Mouse (Mus musculus): ENCODE results near the gene Osbpl10. TPM values are rescaled to one million over a fixed set of nuclear protein-coding genes. Genes with fewer than 3 reads are reported as not detected.
A peak's percentile ranks its signal among the peaks of the same experiment; 100 is the strongest.

Gene Osbpl10
- polyA plus RNA-seq, 1 experiment from 2014 or later: 0.99 TPM

DNA sequence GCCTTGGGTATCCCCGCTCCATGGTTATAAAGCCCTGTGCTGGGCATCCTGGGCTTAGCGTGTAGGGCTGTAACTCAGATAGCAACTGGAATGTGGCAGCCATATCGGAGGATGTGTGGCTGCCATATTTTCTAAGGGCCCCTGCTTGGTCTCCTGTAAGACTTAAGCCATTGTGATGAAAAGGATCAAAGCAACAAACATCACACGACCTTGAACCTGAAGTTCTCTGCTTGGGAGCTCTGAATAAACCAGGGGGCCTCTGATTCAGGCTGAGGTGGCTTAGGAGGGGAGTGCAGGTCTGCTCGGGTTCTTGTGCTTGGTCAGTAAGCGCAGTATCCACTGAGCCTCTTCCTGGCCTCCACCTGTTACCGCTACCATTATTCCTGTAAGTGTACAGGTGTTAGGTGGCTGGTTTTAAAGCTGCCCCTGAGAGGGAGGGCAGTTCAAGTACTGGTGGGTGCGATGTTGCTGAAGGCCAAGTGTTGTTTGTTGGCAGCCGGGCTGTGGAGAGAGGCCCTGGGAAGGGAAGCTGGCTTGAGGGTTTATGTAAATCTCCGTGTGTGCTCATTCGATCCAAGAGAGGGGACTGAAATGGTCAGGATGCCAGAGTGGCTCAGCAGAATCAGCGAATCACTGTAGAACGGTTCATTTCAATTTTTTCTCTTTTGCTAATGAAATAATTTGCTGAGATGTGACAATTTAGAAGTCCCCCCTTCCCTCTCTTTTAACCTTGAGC, 64.8 kb downstream of the Osbpl10 start:
- H3K4me3 ChIP-seq: no peak overlapping the region
- H3K27ac ChIP-seq: no peak overlapping the region
- H3K27me3 ChIP-seq (ENCODE audit: poor library complexity, severe bottlenecking): peaks cover 29% of the 10 kb centered on the region
- no peaks in the 10 kb centered on the region for H3K9me3 ChIP-seq
- H3K36me3 ChIP-seq (replicated peaks): no peaks in the 10 kb centered on the region
- no peak for DNase-seq (ENCODE audit: extremely low spot score, low spot score)
- peaks cover 45% of the 10 kb centered on the region for H3K4me1 ChIP-seq
- WGBS: 89% methylated on average over 13 of the region's 13 CpGs

DNA sequence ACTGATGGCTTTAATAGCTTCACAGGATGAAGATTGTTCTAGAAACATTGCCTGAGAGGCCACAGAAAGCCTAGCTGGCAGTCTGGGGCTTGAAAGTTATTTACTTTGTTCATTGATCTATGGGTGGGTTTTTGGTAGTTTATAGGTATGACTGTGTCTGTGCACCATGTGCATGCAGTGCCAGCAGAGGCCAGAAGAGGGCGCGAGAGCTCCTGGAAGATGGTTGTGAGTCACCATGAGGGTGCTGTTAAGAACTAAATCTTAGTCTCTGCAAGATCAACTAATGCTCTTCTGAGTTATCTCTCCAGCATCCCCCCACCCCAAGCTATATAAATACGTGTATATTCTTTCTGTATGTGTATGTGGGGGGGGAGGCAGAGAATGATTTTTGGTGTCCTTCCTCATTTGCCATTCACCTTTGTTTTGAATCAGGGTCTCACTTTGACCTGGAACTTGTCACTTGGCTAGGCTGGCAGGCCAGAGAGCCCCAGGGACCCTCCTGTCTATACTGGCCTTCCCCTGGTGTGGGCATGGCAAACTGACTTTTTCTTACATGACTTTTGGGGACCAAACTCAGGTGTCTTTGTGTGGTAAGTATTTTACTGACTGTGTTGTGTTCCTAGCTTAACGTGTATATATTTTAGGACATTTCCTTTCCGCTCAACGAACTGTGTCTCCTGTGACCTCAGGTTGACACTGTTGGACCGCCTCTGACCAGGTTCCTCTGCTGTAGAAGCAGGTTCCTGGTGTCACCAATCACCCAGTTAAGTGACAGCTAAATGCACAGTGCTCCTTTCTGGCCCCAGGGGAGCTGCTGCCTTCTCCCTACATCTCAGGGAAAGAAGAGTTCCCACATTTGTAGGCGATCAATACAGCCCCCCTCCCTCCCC, 65.8 kb downstream of the Osbpl10 start:
- no peak overlapping the region for H3K27ac ChIP-seq
- H3K9me3 ChIP-seq: no peaks in the 10 kb centered on the region
- 84% methylated on average over 8 of the region's 8 CpGs for WGBS
- H3K4me1 ChIP-seq: peaks cover 45% of the 10 kb centered on the region
- H3K27me3 ChIP-seq (ENCODE audit: poor library complexity, severe bottlenecking): peaks cover 27% of the 10 kb centered on the region
- DNase-seq (ENCODE audit: extremely low spot score, low spot score): no peak
- no peak overlapping the region for H3K4me3 ChIP-seq
- H3K36me3 ChIP-seq (replicated peaks): no peaks in the 10 kb centered on the region

DNA sequence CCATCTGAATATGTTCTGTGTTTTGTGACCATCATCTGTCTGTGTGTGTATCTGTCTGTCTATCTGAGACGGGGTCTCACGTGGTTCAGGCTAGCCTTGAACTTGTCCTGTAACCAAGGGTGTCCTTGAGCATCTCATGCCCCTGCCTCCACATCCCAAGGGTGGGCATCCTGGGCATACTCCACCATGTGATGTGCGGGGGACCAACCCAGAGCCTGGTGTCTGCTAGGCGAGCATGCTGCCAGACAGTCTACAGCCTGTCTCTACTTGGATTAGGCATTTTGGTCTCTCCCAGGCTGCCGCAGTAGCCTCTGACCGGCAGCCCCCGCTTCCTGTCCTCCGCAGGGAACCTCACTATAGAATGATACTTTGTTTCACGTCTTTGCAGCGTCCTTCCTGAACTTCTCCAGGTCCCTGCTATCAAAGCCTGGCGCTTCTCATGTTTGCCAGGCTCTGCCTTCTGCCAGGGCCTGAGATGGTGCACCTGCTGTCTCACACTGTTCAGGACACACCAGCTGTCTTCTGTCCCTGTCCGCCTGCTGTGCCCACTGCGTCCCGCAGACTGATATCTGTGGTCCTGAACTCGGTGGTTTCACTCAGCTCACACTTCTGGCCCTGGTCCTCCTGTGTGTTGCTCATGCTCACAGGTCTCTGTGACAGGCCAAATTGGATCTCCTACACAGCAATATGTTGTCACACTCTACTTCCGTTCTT, 66.9 kb downstream of the Osbpl10 start:
- Histone ChIP-seq H3K4me3 (no peak overlapping the region), H3K4me1 (peaks cover 37% of the 10 kb centered on the region), H3K9me3 (no peaks in the 10 kb centered on the region), H3K36me3 (replicated peaks) (no peaks in the 10 kb centered on the region), H3K27me3 (ENCODE audit: poor library complexity, severe bottlenecking) (peaks cover 16% of the 10 kb centered on the region), H3K27ac (0 out of 2 replicates have a peak overlapping the region, but pooled peaks have one; percentile 22)
- DNase-seq (ENCODE audit: extremely low spot score, low spot score): no peak
- WGBS: 73% methylated on average over 16 of the region's 16 CpGs

DNA sequence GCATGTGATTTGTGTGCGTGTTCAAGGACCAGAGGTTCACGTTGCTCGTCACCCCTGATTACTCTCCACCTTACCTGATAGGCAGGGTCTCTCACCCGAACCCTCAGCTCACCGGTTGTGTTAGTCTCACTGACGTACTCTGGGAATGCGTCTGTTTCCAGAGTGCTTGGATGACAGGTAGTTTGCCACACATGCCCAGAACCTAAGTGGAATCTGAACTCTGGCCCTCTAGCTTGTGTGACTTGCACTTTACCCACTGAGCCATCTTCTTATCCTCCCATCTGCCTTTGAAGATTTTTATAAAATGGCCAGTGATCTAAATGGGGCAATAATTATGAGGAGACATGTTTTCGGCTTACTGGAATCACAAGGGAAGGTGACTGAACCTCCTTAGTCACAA, 68.3 kb downstream of the Osbpl10 start:
- 87% methylated on average over 8 of the region's 8 CpGs for WGBS
- no peaks in the 10 kb centered on the region for H3K9me3 ChIP-seq
- peaks cover 37% of the 10 kb centered on the region for H3K4me1 ChIP-seq
- DNase-seq (ENCODE audit: extremely low spot score, low spot score): no peak
- no peak overlapping the region for H3K27ac ChIP-seq
- peaks cover 1% of the 10 kb centered on the region; the same call in 1 of the 2 replicates for H3K27me3 ChIP-seq (ENCODE audit: poor library complexity, severe bottlenecking)
- H3K36me3 ChIP-seq (replicated peaks): no peaks in the 10 kb centered on the region
- H3K4me3 ChIP-seq: no peak overlapping the region

DNA sequence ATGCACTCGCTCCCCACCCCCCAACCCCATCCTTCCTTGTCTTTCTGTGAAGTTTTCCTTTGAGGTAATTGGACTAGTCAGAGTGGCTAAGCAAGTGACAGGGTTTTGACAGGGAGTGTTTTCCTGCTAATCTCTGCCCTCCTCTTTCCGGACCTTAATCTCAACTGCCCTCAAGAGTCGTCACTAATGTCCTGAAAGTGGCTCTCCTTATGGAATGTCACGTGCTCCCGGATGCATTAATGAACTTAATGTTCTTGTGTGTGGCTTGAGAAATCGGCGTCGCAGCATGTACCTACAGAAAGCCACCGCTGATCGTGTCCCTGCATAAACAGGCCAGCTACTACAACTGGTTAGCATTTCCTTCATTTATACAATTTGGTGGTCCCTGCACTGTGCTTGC, 70.0 kb downstream of the Osbpl10 start:
- Histone ChIP-seq H3K27me3 (ENCODE audit: poor library complexity, severe bottlenecking) (no peaks in the 10 kb centered on the region), H3K4me1 (peaks cover 37% of the 10 kb centered on the region), H3K27ac (peak overlapping the region; percentile 53; the same call in 1 of the 2 replicates), H3K4me3 (no peak overlapping the region), H3K36me3 (replicated peaks) (no peaks in the 10 kb centered on the region), H3K9me3 (no peaks in the 10 kb centered on the region)
- no peak for DNase-seq (ENCODE audit: extremely low spot score, low spot score)
- whole genome bisulfite sequencing: 63% methylated on average over 10 of the region's 10 CpGs

DNA sequence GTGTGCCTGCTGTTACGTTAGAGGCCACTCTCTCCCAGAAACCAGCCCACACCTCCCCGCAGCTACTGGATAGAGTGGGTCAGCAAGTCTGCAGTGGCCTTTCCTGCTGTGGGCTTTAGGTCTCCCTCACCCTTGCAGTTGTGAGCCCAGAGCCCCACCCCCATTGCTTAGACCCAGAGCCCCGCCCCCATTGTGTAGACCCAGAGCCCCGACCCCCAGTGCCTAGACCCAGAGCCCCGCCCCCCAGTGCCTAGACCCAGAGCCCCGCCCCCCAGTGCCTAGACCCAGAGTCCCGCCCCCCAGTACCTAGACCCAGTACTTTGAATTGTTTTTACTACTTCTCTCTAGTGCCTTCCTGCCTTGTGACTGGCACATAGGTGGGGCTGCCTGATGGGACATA, 70.5 kb downstream of the Osbpl10 start:
- no peaks in the 10 kb centered on the region for H3K36me3 ChIP-seq (replicated peaks)
- 62% methylated on average over 7 of the region's 7 CpGs for WGBS
- H3K4me1 ChIP-seq: peaks cover 37% of the 10 kb centered on the region
- DNase-seq (ENCODE audit: extremely low spot score, low spot score): no peak
- H3K27me3 ChIP-seq (ENCODE audit: poor library complexity, severe bottlenecking): no peaks in the 10 kb centered on the region
- H3K27ac ChIP-seq: peak overlapping the region; percentile 53; the same call in 1 of the 2 replicates
- no peaks in the 10 kb centered on the region for H3K9me3 ChIP-seq
- H3K4me3 ChIP-seq: no peak overlapping the region

DNA sequence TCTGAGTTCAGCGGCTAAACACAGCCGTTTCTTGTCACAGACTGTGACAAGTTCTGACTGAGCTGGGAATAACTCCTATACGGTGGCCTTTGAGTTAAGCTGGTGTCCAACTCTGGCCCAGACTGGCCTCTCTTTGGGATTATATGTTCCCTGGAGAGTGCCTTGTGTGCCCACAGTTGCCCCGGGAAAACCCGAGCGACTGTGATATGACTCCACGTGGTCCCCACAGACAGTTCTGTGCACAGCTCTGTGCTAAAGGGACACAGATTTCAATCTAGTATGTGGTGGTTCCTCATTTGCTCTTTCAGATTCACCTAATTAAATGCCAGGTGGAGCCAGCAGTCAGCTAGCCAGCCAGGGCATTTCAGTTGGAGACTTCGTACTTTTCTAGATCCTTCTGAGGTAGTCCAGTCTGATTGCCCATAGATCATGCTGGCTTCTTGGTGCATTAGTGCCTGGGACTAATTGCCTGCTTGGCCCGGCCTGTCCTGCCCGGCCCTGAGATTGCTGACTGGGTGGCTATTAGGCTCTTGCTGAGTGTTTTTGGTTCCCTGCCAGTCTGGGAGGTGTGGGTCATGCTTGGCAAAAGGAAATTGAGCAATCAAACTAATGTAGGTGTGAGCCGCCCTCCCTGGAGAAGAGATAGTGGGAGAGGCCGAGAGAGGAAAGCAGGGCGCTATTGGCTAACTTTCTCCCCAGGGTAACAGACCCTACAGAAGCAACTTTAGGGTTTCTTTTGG, 71.8 kb downstream of the Osbpl10 start:
- Histone ChIP-seq H3K36me3 (replicated peaks) (no peaks in the 10 kb centered on the region), H3K4me3 (no peak overlapping the region), H3K27me3 (ENCODE audit: poor library complexity, severe bottlenecking) (no peaks in the 10 kb centered on the region), H3K4me1 (peaks cover 37% of the 10 kb centered on the region), H3K27ac (no peak overlapping the region), H3K9me3 (no peaks in the 10 kb centered on the region)
- DNase-seq (ENCODE audit: extremely low spot score, low spot score): no peak
- WGBS: 91% methylated on average over 13 of the region's 13 CpGs

DNA sequence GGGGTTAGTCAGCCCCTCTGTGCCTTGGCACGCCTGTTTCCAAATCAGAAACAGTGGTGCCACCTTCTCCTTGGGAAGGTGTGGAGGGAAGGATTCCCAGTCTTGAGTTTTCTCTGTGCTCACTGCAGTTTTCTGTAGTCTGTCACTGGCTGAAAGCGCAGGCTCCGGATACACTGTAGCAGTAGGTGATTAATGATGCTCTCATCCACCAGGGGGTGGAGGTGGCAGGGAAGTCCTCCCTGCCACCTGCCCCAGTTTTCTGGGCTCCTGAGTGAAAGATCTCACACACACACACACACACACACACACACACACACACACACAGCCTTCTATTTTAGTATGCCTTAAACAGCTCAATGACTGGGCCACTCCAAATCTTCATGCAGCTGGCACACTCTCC, 73.6 kb downstream of the Osbpl10 start:
- Histone ChIP-seq H3K27ac (no peak overlapping the region), H3K4me1 (peaks cover 30% of the 10 kb centered on the region), H3K4me3 (no peak overlapping the region), H3K36me3 (replicated peaks) (no peaks in the 10 kb centered on the region), H3K27me3 (ENCODE audit: poor library complexity, severe bottlenecking) (no peaks in the 10 kb centered on the region), H3K9me3 (no peaks in the 10 kb centered on the region)
- WGBS: 79% methylated on average over 3 of the region's 3 CpGs
- no peak for DNase-seq (ENCODE audit: extremely low spot score, low spot score)

DNA sequence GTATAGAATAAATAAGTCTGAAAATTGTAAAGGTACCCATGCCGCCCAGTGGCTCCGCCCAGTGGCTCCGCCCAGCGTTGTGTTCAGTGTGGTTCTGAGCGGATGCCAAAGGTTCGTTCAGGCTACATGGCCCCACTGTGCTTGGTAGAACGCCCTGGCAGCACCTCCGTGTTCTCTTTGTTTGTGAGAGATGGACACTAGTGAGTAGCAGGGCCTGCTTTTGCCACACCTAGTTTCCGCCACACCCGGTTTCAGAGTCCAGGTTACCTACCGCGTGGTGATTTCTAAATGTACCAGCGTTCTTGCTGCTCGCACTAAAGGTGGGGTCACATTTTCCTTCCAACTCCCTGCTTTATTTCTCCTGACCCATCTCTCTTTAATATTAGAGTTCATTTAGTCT, 75.4 kb downstream of the Osbpl10 start:
- DNase-seq (ENCODE audit: extremely low spot score, low spot score): no peak
- H3K4me3 ChIP-seq: no peak overlapping the region
- H3K4me1 ChIP-seq: peaks cover 12% of the 10 kb centered on the region
- no peaks in the 10 kb centered on the region for H3K36me3 ChIP-seq (replicated peaks)
- no peaks in the 10 kb centered on the region for H3K27me3 ChIP-seq (ENCODE audit: poor library complexity, severe bottlenecking)
- WGBS: 91% methylated on average over 14 of the region's 14 CpGs
- no peaks in the 10 kb centered on the region for H3K9me3 ChIP-seq
- no peak overlapping the region for H3K27ac ChIP-seq

DNA sequence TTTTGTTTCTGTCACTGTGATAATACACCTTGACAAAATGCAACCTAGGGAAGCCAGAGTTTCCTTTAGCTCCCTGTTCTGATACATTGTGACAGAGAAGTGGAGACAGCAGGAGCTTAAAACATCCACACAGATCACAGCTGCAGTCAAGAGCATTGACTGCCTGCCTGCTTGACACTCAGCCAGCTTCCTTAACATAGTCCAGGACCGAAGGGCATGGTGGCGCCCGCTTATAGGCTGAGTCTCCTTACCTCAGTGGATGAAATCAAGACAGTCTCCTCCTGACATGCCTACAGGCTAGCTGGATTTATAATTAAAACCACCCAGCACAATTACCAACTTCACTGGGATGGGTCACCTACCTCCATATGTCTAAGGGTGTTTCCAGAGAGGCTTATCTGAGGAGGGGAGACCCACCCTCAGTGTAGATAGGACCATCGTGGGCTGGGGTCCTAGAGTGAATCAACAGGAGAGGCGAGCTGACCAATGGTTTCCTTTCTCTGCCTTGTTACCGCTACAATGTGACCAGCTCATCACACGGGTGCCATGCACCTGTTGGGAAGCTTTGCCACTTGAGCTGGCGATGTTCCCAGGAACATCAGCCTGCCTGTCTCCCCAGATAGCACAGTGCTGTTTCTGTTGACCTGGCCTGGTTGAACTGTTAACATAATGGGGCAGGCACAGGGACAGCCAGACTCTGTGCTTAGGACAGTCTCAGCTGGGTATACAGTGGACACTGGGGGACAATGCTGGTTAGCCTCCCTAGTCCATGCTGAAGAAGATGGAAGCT, 76.9 kb downstream of the Osbpl10 start:
- 91% methylated on average over 8 of the region's 8 CpGs for WGBS
- no peaks in the 10 kb centered on the region for H3K36me3 ChIP-seq (replicated peaks)
- DNase-seq (ENCODE audit: extremely low spot score, low spot score): no peak
- H3K27ac ChIP-seq: no peak overlapping the region
- no peaks in the 10 kb centered on the region for H3K9me3 ChIP-seq
- H3K4me1 ChIP-seq: peaks cover 8% of the 10 kb centered on the region
- no peaks in the 10 kb centered on the region for H3K27me3 ChIP-seq (ENCODE audit: poor library complexity, severe bottlenecking)
- H3K4me3 ChIP-seq: no peak overlapping the region

DNA sequence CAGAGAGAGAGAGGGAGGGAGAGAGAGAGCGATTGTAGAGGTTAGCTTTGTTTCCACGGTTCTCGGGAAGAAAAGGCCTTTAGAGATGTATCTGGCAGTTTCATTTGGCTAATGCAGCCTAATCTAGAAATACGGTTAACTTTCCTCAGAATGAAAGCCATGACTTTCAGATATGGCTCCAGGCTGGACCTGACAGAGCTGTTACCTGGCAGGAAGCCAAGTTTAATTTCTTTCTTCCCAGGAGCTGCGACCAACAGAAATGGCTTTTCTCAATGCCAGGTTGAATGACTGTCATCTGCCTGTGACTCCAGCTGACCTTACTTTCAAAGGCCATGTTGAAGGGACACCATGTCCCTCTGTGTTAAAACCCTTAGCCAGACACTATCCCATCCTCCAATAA, 80.4 kb downstream of the Osbpl10 start:
- whole genome bisulfite sequencing: 72% methylated on average over 5 of the region's 5 CpGs
- Histone ChIP-seq H3K27ac (no peak overlapping the region), H3K27me3 (ENCODE audit: poor library complexity, severe bottlenecking) (no peaks in the 10 kb centered on the region), H3K9me3 (no peaks in the 10 kb centered on the region), H3K4me3 (no peak overlapping the region), H3K4me1 (peaks cover 15% of the 10 kb centered on the region), H3K36me3 (replicated peaks) (no peaks in the 10 kb centered on the region)
- DNase-seq (ENCODE audit: extremely low spot score, low spot score): no peak

Data from forebrain, embryonic 10.5 days (tissue).